Mouse (Mus musculus) thymus, adult 2 months (tissue): ENCODE measurements around the gene F11. TPM values are rescaled to one million over a fixed set of nuclear protein-coding genes. Genes with fewer than 3 reads are reported as not detected.

Source experiments
- DNase-seq: peaks from one replicate; pipeline ENCODE4 v3.0.0; 2021
- H3K27ac ChIP-seq: fragments of 200-500 bp; 2 replicates; pipeline ENCODE4 v1.5.1; 2012; ENCODE audit warnings: low read length, control low read depth; ENCODE audit not compliant: control insufficient read depth, insufficient read depth
- H3K27me3 ChIP-seq: fragments of 200-500 bp; 2 replicates; pipeline ENCODE4 v1.6.1; 2012; ENCODE audit warnings: mild to moderate bottlenecking, low read length, moderate library complexity, mixed read lengths; ENCODE audit not compliant: control insufficient read depth, insufficient read depth
- H3K36me3 ChIP-seq: fragments of 200-500 bp; 2 replicates; pipeline ENCODE4 v1.6.1; 2012; ENCODE audit warnings: mild to moderate bottlenecking, low read length, moderate library complexity; ENCODE audit not compliant: control insufficient read depth, insufficient read depth
- H3K4me1 ChIP-seq: fragments of 200-500 bp; replicated peaks from 2 replicates; pipeline ENCODE4 v1.6.1; 2012; ENCODE audit warnings: low read length; ENCODE audit not compliant: control insufficient read depth, insufficient read depth
- H3K4me3 ChIP-seq: fragments of 200-500 bp; 2 replicates; pipeline ENCODE4 v1.5.1; 2012; ENCODE audit warnings: mild to moderate bottlenecking, low read length, control low read depth, moderate library complexity; ENCODE audit not compliant: control insufficient read depth, insufficient read depth
- CTCF ChIP-seq: fragments of 200-500 bp; IDR thresholded peaks from 2 replicates; pipeline ENCODE4 v1.5.1; 2012; ENCODE audit warnings: mild to moderate bottlenecking, control low read depth, low read length, moderate library complexity, borderline replicate concordance; ENCODE audit not compliant: control insufficient read depth, poor library complexity, insufficient read depth; ENCODE audit errors: extremely low read depth
- POLR2A ChIP-seq: fragments of 200-500 bp; IDR thresholded peaks from 2 replicates; pipeline ENCODE4 v1.6.1; 2012; ENCODE audit warnings: mild to moderate bottlenecking, low read length, control low read depth, moderate library complexity; ENCODE audit not compliant: control insufficient read depth, poor library complexity, insufficient read depth; ENCODE audit errors: extremely low read depth
- whole genome bisulfite sequencing: fragments of 180-500 bp; shearing (Covaris S2); methylation state at CpG from one replicate; pipeline ENCODE4 v1.1.7; 2018; 5-methylcytosine and 5-hydroxymethylcytosine counted together
- polyA plus RNA-seq: library from polyadenylated mRNA; depleted of rRNA; stranded (reverse); fragments of >200 nt; gene quantifications from 2 replicates; pipeline ENCODE4 v1.2.3, GENCODE M21; 2012; rRNA removed

F11 gene
- 0.26 TPM in 1 of 2 replicates, not detected in the other for polyA plus RNA-seq

DNA sequence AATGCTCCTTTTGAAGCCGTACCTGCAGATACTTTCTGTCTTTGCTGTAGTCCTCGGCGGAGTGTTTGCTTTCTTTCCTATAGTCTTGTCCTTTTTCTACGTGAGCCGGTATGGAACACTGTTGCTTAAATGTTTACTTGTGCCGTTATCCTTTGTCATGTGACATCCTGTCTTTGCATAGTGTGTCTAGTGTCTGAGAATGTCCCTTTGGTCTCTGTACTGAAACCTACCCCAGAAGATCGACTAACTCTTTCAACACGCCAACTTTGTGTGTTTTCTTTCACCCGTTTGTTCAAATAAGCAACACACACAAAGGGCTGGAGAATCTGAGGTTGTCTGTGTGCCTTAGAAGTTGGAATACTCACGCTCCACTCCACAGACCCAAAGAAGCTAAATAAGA is at the start of gene F11:
Gene F11, minus strand, starts transcription at position 112 of the 400 bp plus-strand sequence.
- no peak for DNase-seq
- Histone ChIP-seq H3K4me3 (no peak within 1 kb of the TSS), H3K36me3 (no peaks in the 10 kb centered on the region), H3K27me3 (no peaks in the 10 kb centered on the region), H3K4me1 (no peaks in the 10 kb centered on the region), H3K27ac (no peak within 1 kb of the TSS)
- TF ChIP-seq POLR2A (no peak), CTCF (no peak)
- WGBS: 81% methylated on average over 10 of the region's 10 CpGs

DNA sequence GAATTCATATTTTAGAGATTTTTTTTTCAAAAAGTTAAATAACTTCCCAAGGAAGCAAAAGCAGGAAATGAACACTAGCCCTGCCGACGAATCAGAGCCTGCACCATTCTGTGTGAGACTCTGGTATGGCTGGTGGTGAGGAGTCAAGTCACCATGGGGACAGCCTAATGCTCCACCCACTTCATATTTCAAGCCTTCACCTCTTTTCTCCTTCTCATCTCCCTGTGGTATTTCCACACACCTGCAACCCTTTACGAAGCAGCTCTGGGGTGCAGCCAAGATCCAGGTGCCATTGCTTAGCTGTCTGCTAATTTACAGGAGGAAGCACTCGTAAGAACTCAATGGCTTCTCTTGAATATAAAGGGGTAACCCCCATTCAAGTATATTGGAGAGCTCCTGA is 49.1 kb upstream of the F11 start:
- no peaks in the 10 kb centered on the region for H3K4me1 ChIP-seq
- 91% methylated on average over 4 of the region's 4 CpGs for WGBS
- H3K27ac ChIP-seq: no peak overlapping the region
- no peak for TF ChIP-seq CTCF
- no peak for TF ChIP-seq POLR2A
- H3K4me3 ChIP-seq: no peak overlapping the region
- H3K27me3 ChIP-seq: no peaks in the 10 kb centered on the region
- no peaks in the 10 kb centered on the region for H3K36me3 ChIP-seq
- DNase-seq: no peak

DNA sequence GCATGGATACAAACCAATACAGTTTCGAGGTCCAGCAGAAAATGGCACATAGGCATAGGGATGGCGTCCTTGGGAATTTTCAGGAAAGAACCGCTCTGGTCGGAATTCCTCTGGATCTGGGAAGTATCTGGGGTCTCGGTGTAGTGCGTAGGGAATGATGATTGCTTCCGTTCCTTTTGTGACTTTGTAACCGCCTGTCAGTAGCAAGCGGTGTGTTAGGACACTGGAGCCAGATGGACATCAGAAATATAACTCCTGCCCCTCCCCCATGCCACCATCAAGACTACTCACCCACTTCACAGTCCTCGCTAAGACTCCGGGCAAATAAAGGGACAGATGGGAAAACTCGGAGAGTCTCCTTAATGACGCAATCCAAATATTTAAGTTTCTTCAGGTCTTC is 46.5 kb upstream of the F11 start, which contains the start of gene Gm45753:
Gene Gm45753, minus strand, starts transcription at position 101 of the 400 bp plus-strand sequence.
- TF ChIP-seq POLR2A: no peak
- H3K4me3 ChIP-seq: no peak within 1 kb of the TSS
- no peaks in the 10 kb centered on the region for H3K27me3 ChIP-seq
- H3K27ac ChIP-seq: no peak within 1 kb of the TSS
- WGBS: 97% methylated on average over 13 of the region's 13 CpGs
- no peaks in the 10 kb centered on the region for H3K4me1 ChIP-seq
- DNase-seq: no peak
- H3K36me3 ChIP-seq: no peaks in the 10 kb centered on the region

DNA sequence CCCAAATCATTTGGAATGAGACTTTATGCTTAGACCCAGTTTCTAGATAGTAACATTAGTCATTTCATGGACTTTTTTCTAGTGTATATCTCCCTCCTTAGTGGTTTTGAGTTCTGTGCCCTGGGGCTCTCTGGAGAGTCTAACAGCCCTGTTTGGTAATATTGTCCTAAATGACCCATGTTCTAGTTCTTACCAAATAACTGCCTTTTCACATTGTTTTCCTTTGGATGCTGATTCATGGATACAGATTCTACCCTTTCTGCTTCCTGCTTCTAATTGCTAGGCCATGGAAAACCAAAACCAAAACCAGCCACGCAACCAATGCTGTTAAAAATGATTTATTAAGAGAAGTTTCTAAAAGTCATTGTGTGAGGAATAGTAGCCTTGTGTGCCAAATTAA is 43.6 kb upstream of the F11 start:
- H3K36me3 ChIP-seq: no peaks in the 10 kb centered on the region
- no peak overlapping the region for H3K4me3 ChIP-seq
- WGBS: 94% methylated on average over 1 of the region's 1 CpGs
- DNase-seq: no peak
- H3K4me1 ChIP-seq: no peaks in the 10 kb centered on the region
- no peak for TF ChIP-seq POLR2A
- no peak for TF ChIP-seq CTCF
- no peak overlapping the region for H3K27ac ChIP-seq
- H3K27me3 ChIP-seq: no peaks in the 10 kb centered on the region

DNA sequence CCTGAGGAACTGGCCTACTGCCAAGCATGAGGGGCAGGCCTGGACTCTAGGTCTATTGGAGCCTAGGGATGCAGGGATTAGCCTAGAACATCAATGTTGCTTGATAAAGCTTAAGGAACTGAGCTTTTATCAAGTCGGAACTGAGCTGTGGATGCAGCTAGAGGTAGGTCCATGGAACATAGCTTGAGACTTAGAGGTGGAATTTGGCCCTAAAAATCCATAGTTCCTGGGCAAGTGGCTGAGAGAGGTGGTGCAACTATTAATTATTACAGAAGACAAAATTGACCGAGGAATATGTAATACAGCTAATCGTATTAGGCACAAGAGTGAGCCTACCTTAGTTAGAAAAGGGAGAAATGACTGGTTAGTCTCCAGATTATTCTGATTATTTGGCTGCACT is 42.5 kb upstream of the F11 start:
- H3K27me3 ChIP-seq: no peaks in the 10 kb centered on the region
- no peaks in the 10 kb centered on the region for H3K36me3 ChIP-seq
- no peak for DNase-seq
- TF ChIP-seq POLR2A (no peak), CTCF (no peak)
- 94% methylated on average over 3 of the region's 3 CpGs for WGBS
- H3K27ac ChIP-seq: no peak overlapping the region
- no peaks in the 10 kb centered on the region for H3K4me1 ChIP-seq
- H3K4me3 ChIP-seq: no peak overlapping the region

DNA sequence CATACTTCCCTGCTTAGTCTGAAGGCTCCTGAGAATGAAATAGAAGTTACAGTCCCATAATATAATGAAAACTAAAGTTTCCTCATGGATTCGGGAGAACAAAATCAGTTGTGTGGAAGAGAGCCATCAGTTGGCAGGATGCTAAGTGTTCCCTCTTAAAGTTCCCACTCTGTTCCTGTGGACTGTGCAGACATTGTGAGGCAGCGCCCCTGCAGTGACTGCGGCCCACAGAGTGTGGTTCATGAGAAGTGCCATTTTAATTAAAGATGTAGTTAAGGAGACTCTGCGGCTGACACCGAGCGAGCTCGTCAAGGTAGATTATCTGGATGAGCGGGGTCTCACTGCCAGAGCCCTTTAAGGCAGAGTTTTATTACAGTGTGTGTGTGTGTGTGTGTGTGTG is 40.6 kb upstream of the F11 start:
- no peak for DNase-seq
- Histone ChIP-seq H3K4me1 (no peaks in the 10 kb centered on the region), H3K36me3 (no peaks in the 10 kb centered on the region), H3K4me3 (no peak overlapping the region), H3K27ac (no peak overlapping the region), H3K27me3 (no peaks in the 10 kb centered on the region)
- 96% methylated on average over 8 of the region's 8 CpGs for WGBS
- TF ChIP-seq POLR2A (no peak), CTCF (no peak)

DNA sequence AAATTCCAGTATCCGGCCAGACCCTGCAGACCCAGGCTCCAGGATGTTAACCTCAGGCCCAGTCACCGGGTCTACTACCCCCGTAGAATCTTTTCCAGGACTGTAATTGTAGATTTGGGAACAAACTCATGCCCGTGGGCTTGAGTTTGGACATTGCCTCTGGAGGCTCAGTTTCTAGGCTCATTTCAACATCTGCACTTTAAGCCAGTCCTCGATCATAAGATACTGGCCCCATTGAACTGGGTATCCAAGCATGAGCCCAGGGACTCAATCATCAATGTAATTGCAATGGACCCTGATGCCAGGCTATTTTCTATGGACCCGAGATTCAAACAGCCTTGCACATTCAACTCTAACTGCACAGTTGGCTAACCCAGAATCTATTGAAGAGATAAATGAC is 33.4 kb upstream of the F11 start:
- Histone ChIP-seq H3K36me3 (no peaks in the 10 kb centered on the region), H3K4me3 (no peak overlapping the region), H3K27ac (no peak overlapping the region), H3K4me1 (no peaks in the 10 kb centered on the region), H3K27me3 (no peaks in the 10 kb centered on the region)
- WGBS: 94% methylated on average over 6 of the region's 6 CpGs
- TF ChIP-seq POLR2A (no peak), CTCF (no peak)
- DNase-seq: no peak
